Mouse (Mus musculus): ENCODE data around the gene Ngb. TPM values are rescaled to one million over a fixed set of nuclear protein-coding genes. Genes with fewer than 3 reads are reported as not detected.

Ngb gene
- total RNA-seq, 4 experiments from 2014 or later = 2.6 to 4.2 (median 3.4) TPM

DNA sequence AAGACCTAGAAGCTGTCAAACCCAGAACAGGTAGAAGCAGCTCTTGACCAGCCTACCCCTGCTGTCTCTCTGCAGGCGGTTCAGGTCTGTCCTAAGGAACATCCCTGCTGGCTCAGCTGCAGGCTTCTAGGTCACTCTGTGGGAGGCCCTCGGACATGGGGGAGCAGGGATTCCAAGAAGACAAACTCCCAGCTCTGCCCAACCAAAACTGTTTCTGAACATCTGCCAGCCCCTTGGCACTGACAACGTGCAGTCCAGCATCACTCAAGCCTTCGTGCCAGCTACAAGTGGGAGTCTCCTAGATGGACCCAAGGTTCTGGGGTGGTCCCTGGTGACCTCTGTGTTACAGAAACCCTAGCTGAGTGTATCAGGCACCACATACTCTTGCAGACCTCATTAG, 9.1 kb downstream of the Ngb start:
- no peak for DNase-seq (ENCODE audit: low spot score in 2 of 2)

DNA sequence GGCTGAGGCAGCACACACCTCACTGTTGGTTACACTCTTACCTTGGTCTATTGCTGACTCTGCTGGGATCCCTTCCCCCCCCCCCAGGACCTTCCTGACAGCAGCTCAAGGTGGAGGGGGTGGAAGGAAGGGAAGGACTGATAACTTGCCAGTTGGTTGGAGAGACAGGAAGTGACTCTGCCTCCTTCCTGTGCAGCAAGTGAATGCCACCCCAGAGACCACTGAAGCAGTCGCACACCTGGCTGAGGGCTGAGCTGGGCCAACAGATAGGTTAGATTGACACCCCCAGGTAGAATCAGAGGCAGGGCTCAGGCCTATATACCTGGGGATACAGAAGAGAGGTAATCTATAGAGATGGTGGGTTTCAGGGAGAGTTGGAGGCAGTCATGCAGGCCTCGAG, 10.4 kb downstream of the Ngb start:
- no peak for DNase-seq (ENCODE audit: low spot score in 2 of 2)

DNA sequence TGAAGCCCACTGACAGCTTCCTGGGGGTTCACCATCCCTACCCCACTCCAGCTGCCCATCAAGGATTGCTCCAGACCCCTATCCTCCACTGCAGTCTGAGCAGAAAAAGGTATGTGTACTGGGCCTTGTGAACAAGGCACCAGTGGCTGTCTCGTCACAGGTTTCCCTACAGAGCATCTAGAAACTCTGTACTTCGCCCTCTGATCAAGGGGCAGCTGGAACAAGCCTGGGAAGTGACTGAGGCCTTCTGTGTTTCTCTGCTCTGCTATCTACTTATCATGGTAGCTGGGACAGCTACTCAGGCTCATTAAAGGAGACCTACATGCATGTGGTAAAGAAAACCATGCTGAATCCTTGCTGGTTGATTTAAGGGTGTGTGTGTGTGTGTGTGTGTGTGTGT, 12.6 kb downstream of the Ngb start:
- no peak for DNase-seq (ENCODE audit: low spot score in 2 of 2)

DNA sequence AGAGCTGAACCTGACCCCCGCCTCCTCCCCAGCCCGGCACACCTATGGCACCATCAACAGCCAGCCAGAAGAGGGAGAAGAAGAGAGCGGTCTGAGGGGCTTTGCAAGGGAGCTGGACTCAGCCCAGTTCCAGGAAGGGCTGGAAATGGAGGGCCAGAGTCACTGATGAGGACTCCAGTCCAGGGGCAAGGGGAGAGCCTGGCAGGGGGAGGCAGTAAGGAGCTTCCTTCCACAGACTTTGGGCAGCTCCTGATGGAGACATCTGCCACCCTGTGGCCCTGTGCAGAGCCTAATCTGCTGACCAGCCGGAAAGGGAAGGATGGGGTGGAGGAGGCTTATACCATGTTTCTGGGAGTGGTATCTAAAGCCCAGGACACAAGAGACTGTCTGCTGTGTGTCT, 13.1 kb downstream of the Ngb start:
- no peak for DNase-seq (ENCODE audit: low spot score in 2 of 2)

DNA sequence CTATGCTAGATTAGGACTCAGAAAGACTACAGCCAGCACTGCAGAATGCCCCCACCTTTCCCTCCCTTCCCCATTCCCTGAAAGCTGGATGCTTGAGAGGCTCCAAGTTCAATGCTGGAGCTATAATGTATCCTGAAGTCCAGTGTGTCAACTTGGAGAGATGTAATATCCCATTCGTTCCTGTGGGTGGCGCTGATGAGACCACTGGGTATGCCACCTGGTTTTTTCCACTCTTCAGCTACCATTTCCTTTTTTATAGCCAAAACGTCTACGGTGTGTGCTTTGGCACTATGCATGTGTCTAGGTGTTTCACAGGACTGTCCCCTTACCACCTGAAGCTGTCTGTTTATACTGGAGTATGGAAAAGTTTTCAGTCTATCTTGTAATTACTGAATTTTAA, 14.0 kb downstream of the Ngb start:
- DNase-seq (ENCODE audit: low spot score in 2 of 2) = no peak

DNA sequence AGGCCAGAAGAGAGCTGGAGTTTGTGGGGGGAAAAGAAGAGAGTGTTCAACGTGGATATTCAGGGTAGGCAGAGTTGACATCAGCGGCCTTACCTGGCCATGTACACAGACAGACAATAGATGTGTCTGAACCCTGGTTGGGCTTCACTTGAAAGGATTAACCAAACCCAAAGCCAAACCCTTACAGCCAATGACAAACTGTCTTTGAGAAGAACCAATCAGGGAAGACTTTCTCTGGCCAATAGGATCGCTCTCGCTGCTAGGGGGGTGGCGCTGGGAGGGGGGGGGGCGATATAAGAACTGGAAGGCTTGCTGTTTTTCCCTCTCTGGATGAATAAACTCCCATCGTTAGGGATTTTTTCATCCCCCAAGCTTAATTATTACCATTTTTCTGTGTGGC, 15.1 kb downstream of the Ngb start:
- no peak for DNase-seq (ENCODE audit: low spot score in 2 of 2)

DNA sequence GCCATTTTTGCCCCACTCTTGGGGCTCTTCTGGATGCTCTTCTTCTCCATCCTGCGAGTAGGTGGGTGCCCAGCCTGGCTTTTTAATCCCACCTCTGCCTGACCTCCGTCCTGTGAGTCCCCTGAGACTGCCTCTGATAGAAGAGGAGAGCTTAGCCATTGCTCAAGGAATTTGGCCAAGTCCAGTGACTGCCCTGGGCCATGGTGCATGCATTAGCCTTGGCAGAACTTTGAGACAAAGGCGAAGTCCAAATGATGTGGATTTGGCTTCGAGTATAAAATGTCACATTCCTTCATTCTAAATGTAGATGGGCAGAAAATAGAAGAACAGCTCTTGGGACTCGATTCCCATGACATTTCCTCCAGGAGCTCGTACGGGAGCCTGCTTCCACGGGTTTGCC, 19.5 kb downstream of the Ngb start:
- no peak for DNase-seq (ENCODE audit: low spot score in 2 of 2)

DNA sequence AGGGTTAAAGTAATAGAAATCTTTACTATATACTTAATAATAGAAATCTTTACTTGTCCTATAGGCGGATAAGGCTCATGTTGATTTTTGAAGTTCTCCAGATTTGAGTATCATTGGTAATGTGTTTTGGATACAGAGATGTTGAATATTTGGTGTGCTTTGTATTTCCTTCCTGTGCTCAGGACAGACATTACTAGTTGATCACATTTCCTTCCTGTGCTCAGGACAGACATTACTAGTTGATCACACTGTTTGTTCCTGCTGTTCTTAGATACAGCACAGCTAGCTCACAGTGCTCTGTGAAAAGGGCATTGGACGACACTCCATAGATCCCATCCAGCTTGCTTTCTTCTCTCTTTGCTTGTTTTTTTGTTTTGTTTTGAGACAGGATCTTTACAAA, 25.7 kb downstream of the Ngb start:
- no peak for DNase-seq (ENCODE audit: low spot score in 2 of 2)

DNA sequence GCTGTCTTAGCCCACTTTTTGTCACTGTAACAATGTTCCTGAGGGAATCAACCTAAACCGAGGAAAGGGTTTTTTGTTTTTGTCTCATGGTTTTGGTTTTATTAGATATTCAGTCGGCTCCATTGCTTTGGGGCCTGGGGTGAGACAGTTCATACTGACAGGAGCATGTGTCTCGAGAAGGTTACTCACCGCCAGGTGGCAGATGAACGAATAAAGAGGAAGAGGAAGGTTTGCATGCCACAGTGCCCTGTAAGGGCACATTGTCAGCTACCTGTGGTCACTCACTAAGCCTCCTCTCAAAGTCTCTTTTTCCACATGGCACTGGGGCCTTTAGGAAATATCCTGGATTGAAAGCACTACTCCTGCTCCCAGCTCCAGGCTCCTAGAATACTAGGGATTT, 31.8 kb downstream of the Ngb start:
- no peak for DNase-seq (ENCODE audit: low spot score in 2 of 2)

DNA sequence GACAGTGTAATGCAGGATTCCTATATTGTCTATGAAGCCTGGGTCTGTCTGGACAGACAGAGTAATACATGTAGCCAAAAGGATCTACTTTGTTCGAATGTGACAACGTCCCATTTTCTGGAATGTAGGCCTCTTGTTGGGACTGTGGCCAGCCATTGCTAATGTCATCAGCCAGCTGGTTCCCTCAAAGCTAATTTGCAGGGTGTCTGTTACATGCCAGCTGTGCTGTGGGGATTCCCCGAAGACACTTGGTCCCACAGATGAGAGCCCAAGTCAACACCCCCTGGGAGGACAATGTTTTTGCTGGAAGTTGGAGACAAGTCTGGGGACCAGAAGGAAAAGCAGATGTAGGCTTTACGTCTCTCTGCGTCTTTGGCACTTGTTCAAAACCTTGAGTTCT, 35.9 kb downstream of the Ngb start:
- DNase-seq (ENCODE audit: low spot score in 2 of 2) = peak; percentile 54 to 67

DNA sequence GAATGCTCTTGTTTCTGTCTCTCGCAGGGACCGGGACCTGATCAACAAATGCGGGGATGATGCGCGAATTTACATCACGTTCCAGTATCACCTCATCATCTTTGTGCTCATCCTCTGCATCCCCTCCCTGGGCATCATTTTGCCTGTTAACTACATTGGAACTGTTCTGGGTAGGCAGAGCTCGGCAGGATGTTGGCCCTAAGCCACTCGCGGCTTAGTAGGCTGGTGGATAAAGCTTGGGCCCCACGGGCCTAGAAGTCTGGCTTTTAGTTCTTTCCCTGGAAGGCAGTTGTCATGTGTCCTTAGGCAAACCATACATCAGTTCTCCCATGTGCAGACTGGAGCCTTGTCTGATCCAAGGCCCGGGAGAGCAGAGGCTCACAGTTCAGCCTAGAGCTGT, 36.9 kb downstream of the Ngb start:
- no peak for DNase-seq (ENCODE audit: low spot score in 2 of 2)

DNA sequence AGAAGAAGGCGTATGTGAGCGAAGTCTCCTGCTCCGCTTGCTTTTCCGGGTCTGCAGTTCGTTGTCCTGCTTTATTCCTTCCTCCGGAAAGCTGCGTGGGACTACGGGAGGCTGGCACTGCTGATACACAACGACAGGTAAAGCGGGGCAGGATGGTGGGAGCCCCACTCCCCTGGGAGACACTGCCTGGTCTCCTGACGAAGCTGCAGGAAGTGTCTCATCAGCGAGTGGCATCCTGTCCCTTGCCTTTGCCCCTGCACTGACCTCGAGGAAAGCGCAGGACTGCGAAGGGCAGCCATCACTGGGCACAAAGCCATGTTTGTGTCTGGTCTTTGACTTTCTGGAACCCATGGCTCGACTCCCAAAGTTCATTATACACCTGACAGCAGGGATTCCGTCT, 45.3 kb downstream of the Ngb start:
- DNase-seq (ENCODE audit: low spot score in 2 of 2) = no peak

DNA sequence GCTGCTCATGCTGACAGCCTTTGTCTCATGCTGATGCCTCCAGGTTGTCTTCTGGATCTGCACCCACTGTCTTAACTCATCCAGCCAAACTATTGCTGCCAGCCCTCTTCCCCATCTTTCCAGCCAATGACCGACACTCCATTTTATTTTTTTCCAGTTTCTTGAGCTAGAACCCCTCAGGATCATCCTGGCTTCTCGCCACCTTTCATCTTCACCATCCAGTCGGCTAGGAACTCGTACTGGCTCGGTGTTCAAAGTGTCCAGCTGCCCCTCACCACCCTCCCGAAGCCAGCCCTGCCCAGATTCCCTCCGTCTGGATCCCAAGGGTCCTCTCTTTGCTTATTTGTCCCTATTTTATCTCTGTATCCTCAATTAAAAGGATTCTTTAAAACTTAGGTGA, 47.5 kb downstream of the Ngb start:
- no peak for DNase-seq (ENCODE audit: low spot score in 2 of 2)

DNA sequence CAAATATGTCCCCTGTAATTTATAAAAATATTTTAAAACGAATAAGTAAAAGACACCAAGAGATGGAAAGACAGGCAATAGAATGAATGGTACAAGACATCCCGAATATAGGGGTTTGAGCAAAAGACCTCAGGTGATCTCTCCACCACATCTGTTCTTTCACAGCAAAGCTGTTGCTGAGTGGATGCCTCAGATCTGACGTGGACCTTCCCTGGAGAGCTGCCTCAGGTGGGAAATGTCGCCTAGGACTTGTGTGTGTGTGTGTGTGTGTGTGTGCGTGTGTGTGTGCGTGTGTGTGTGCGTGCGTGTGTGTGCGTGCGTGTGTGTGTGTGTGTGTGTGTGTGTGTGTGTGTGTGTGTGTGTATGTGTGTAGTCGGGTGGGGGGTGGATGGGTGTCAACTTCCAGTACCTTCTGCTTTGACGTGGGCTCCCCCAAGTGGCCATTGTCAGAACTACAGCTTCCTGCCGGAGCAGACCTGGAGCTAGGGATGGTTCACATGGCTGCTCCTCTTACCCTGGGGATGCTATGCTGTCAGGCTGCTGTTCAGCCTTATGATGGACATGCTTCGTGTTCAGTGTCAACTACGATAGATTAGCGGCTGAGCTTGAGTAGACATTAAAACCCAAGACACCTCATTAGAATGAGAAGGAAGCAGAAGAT, 49.5 kb downstream of the Ngb start:
- peak; percentile 80 to 93 for DNase-seq (ENCODE audit: low spot score in 2 of 2)

DNA sequence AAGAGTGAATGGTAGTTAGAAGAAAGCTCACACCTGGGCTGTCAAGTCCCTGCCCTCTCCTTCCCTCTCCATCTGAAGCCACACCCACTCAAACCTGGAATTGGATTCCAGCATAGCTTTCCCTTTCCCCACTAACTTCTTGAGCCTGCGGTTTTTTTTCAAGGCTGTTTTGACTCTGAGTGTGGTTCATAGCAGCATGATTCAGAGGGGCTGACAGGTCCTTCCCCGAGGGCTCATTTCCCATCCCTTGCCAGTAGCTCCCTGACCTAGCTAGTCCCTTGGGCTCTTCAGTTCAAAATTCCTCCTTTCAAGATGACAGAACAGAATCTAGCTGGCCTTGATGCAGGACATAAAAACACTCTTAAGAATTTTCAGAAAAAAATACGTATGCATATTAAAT, 54.8 kb downstream of the Ngb start:
- DNase-seq (ENCODE audit: low spot score in 2 of 2) = no peak

Other genes with a start within 250 kb of the Ngb start
- 10 to 100 TPM; 61.7 to 72.0 (median 66.8) TPM for gene Irf2bpl, start 217.7 kb downstream of the Ngb start, total RNA-seq (2022)
- 10 to 100 TPM; 70.7 to 89.0 (median 86.1) TPM for gene Cipc, start 155.5 kb downstream of the Ngb start, total RNA-seq (2022)
- gene Zdhhc22, start 112.1 kb downstream of the Ngb start, total RNA-seq (2022) = 10 to 100 TPM; 12.3 to 18.3 (median 13.7) TPM
- 10 to 100 TPM; 30.7 to 42.1 (median 36.4) TPM for gene Tmem63c, start 81.2 kb downstream of the Ngb start, total RNA-seq (2022)
- 10 to 100 TPM; 51.9 to 56.0 (median 54.8) TPM for gene Gstz1, start 44.6 kb upstream of the Ngb start, total RNA-seq (2022)
- gene Pomt2, start 45.4 kb upstream of the Ngb start, total RNA-seq (2022) = 10 to 100 TPM; 18.0 to 19.8 (median 18.7) TPM
- gene Samd15, start 97.2 kb upstream of the Ngb start, total RNA-seq (2022) = 1 to 10 TPM; 3.1 to 4.5 (median 4.2) TPM
- gene Tmed8, start 97.9 kb upstream of the Ngb start, total RNA-seq (2022) = 10 to 100 TPM; 25.6 to 32.4 (median 29.0) TPM
- 1 to 10 TPM; 1.4 to 4.1 (median 2.7) TPM for gene Noxred1, start 136.2 kb upstream of the Ngb start, total RNA-seq (2022)
- 10 to 100 TPM; 56.4 to 62.0 (median 61.4) TPM for gene Vipas39, start 163.7 kb upstream of the Ngb start, total RNA-seq (2022)
- gene Ahsa1, start 163.9 kb upstream of the Ngb start, total RNA-seq (2022) = 100 to 1,000 TPM; 150 to 192 (median 175) TPM
- gene Ism2, start 197.2 kb upstream of the Ngb start, total RNA-seq (2022) = under 1 TPM in 2 of 4 experiments, not detected in 2; 0.29 TPM

Measured in layer of hippocampus, adult 8-10 months (tissue).